Mouse (Mus musculus) limb, embryonic 15.5 days (tissue): ENCODE results near the gene Dnajc5. TPM values are rescaled to one million over a fixed set of nuclear protein-coding genes. Genes with fewer than 3 reads are reported as not detected.

ENCODE experiments used
- ATAC-seq: fragments of 200-750 bp; cut with Nextera tagmentation; 2 replicates; pipeline ENCODE4 v1.8.0; 2017; ENCODE audit warnings: low read depth, moderate TSS enrichment; ENCODE audit not compliant: insufficient number of reproducible peaks, low FRiP score, low TSS enrichment
- H3K27ac ChIP-seq: fragments of 300-500 bp; sonication (generic); 2 replicates; pipeline ENCODE4 v1.5.1; 2015; ENCODE audit warnings: moderate library complexity, mild to moderate bottlenecking, inconsistent platforms
- H3K27me3 ChIP-seq: fragments of 300-500 bp; sonication (generic); 2 replicates; pipeline ENCODE4 v1.6.1; 2015; ENCODE audit warnings: inconsistent platforms
- H3K36me3 ChIP-seq: fragments of 300-500 bp; sonication (generic); 2 replicates; pipeline ENCODE4 v1.6.1; 2015; ENCODE audit warnings: inconsistent platforms
- H3K4me1 ChIP-seq: fragments of 300-500 bp; sonication (generic); 2 replicates; pipeline ENCODE4 v1.6.1; 2015; ENCODE audit warnings: inconsistent platforms
- H3K4me2 ChIP-seq: fragments of 300-500 bp; sonication (generic); 2 replicates; pipeline ENCODE4 v1.6.1; 2015; ENCODE audit warnings: mild to moderate bottlenecking, inconsistent platforms
- H3K4me3 ChIP-seq: fragments of 300-500 bp; sonication (generic); 2 replicates; pipeline ENCODE4 v1.5.1; 2015; ENCODE audit warnings: mild to moderate bottlenecking, inconsistent platforms
- H3K9ac ChIP-seq: fragments of 300-500 bp; sonication (generic); 2 replicates; pipeline ENCODE4 v1.6.1; 2015; ENCODE audit warnings: inconsistent platforms
- H3K9me3 ChIP-seq: fragments of 300-500 bp; sonication (generic); 2 replicates; pipeline ENCODE4 v1.6.1; 2016; ENCODE audit warnings: inconsistent platforms
- WGBS: fragments of 180-500 bp; shearing (Covaris S2); methylation state at CpG from one replicate; pipeline ENCODE4 v1.1.7; 2015; 5-methylcytosine and 5-hydroxymethylcytosine counted together
- polyA plus RNA-seq: library from polyadenylated mRNA; unstranded; fragments of >200 nt; fragmentation: Nextera tagmentation; extraction: Ambion mirVana; gene quantifications from 2 replicates; pipeline ENCODE4 v1.2.1, GENCODE M21; 2015

Dnajc5 gene
- polyA plus RNA-seq, 1 experiment from 2014 or later: 89.5 TPM

GRCm38 (mm10) chr2:181553772-181554171 lies 33.5 kb downstream of the Dnajc5 start:
- no peak overlapping the region for H3K4me2 ChIP-seq
- H3K9me3 ChIP-seq: no peaks in the 10 kb centered on the region
- H3K4me1 ChIP-seq: no peaks in the 10 kb centered on the region
- H3K9ac ChIP-seq: no peak overlapping the region
- peaks cover 45% of the 10 kb centered on the region for H3K36me3 ChIP-seq
- H3K27me3 ChIP-seq: no peaks in the 10 kb centered on the region
- no peak for ATAC-seq
- no peak overlapping the region for H3K4me3 ChIP-seq
- no peak overlapping the region for H3K27ac ChIP-seq

GRCm38 (mm10) chr2:181567338-181567737 lies 47.1 kb downstream of the Dnajc5 start:
- H3K9me3 ChIP-seq: no peaks in the 10 kb centered on the region
- H3K4me2 ChIP-seq: no peak overlapping the region
- H3K4me1 ChIP-seq: peaks cover 5% of the 10 kb centered on the region; the same call in 1 of the 2 replicates
- no peak overlapping the region for H3K4me3 ChIP-seq
- ATAC-seq: no peak
- H3K36me3 ChIP-seq: peaks cover 6% of the 10 kb centered on the region; the same call in 1 of the 2 replicates
- H3K9ac ChIP-seq: no peak overlapping the region
- H3K27me3 ChIP-seq: no peaks in the 10 kb centered on the region
- 86% methylated on average over 3 of the region's 3 CpGs for WGBS
- H3K27ac ChIP-seq: no peak overlapping the region

- Histone ChIP-seq H3K4me3 (no peak overlapping the region), H3K9ac (no peak overlapping the region), H3K27ac (no peak overlapping the region), H3K4me1 (peaks cover 5% of the 10 kb centered on the region; the same call in 1 of the 2 replicates), H3K4me2 (no peak overlapping the region), H3K9me3 (no peaks in the 10 kb centered on the region), H3K36me3 (peaks cover 17% of the 10 kb centered on the region), H3K27me3 (no peaks in the 10 kb centered on the region)
- 76% methylated on average over 7 of the region's 7 CpGs for WGBS
- ATAC-seq: no peak
These were observed 48.2 kb downstream of the Dnajc5 start for GRCm38 (mm10) chr2:181568272-181569008.

GRCm38 (mm10) chr2:181569856-181570255 lies 49.6 kb downstream of the Dnajc5 start:
- peaks cover 31% of the 10 kb centered on the region for H3K36me3 ChIP-seq
- H3K4me1 ChIP-seq: peaks cover 5% of the 10 kb centered on the region; the same call in 1 of the 2 replicates
- H3K9ac ChIP-seq: no peak overlapping the region
- no peaks in the 10 kb centered on the region for H3K9me3 ChIP-seq
- WGBS: 91% methylated on average over 10 of the region's 10 CpGs
- H3K27me3 ChIP-seq: no peaks in the 10 kb centered on the region
- no peak for ATAC-seq
- H3K4me3 ChIP-seq: no peak overlapping the region
- no peak overlapping the region for H3K27ac ChIP-seq
- H3K4me2 ChIP-seq: no peak overlapping the region

- Histone ChIP-seq H3K4me3 (no peak overlapping the region), H3K36me3 (peaks cover 31% of the 10 kb centered on the region), H3K4me1 (peaks cover 5% of the 10 kb centered on the region; the same call in 1 of the 2 replicates), H3K27me3 (no peaks in the 10 kb centered on the region), H3K27ac (no peak overlapping the region), H3K9ac (no peak overlapping the region), H3K4me2 (no peak overlapping the region), H3K9me3 (no peaks in the 10 kb centered on the region)
- no peak for ATAC-seq
- 83% methylated on average over 8 of the region's 8 CpGs for WGBS
These were observed 50.1 kb downstream of the Dnajc5 start for GRCm38 (mm10) chr2:181570375-181570774.

- no peaks in the 10 kb centered on the region for H3K27me3 ChIP-seq
- no peak overlapping the region for H3K4me2 ChIP-seq
- H3K9ac ChIP-seq: no peak overlapping the region
- peaks cover 5% of the 10 kb centered on the region; the same call in 1 of the 2 replicates for H3K4me1 ChIP-seq
- no peak overlapping the region for H3K27ac ChIP-seq
- peaks cover 31% of the 10 kb centered on the region for H3K36me3 ChIP-seq
- H3K4me3 ChIP-seq: no peak overlapping the region
- ATAC-seq: no peak
- no peaks in the 10 kb centered on the region for H3K9me3 ChIP-seq
- WGBS: 70% methylated on average over 6 of the region's 6 CpGs
These were observed 50.8 kb downstream of the Dnajc5 start for GRCm38 (mm10) chr2:181570921-181571595.

GRCm38 (mm10) chr2:181571941-181572670 lies 51.8 kb downstream of the Dnajc5 start:
- H3K4me1 ChIP-seq: peaks cover 5% of the 10 kb centered on the region; the same call in 1 of the 2 replicates
- no peak for ATAC-seq
- no peak overlapping the region for H3K27ac ChIP-seq
- H3K9me3 ChIP-seq: no peaks in the 10 kb centered on the region
- H3K27me3 ChIP-seq: no peaks in the 10 kb centered on the region
- 89% methylated on average over 11 of the region's 11 CpGs for WGBS
- H3K9ac ChIP-seq: no peak overlapping the region
- no peak overlapping the region for H3K4me3 ChIP-seq
- H3K36me3 ChIP-seq: peaks cover 31% of the 10 kb centered on the region
- no peak overlapping the region for H3K4me2 ChIP-seq

- H3K4me1 ChIP-seq: peaks cover 7% of the 10 kb centered on the region; the same call in 1 of the 2 replicates
- H3K4me3 ChIP-seq: no peak overlapping the region
- no peaks in the 10 kb centered on the region for H3K27me3 ChIP-seq
- WGBS: 91% methylated on average over 15 of the region's 15 CpGs
- H3K4me2 ChIP-seq: no peak overlapping the region
- H3K9me3 ChIP-seq: no peaks in the 10 kb centered on the region
- H3K9ac ChIP-seq: no peak overlapping the region
- H3K36me3 ChIP-seq: peaks cover 31% of the 10 kb centered on the region
- ATAC-seq: no peak
- H3K27ac ChIP-seq: no peak overlapping the region
These were observed 52.9 kb downstream of the Dnajc5 start for GRCm38 (mm10) chr2:181572921-181573920.

GRCm38 (mm10) chr2:181573961-181574360 lies 53.7 kb downstream of the Dnajc5 start:
- H3K4me2 ChIP-seq: no peak overlapping the region
- H3K27ac ChIP-seq: no peak overlapping the region
- peaks cover 31% of the 10 kb centered on the region for H3K36me3 ChIP-seq
- no peaks in the 10 kb centered on the region for H3K9me3 ChIP-seq
- no peak overlapping the region for H3K4me3 ChIP-seq
- no peaks in the 10 kb centered on the region for H3K27me3 ChIP-seq
- H3K4me1 ChIP-seq: peaks cover 8% of the 10 kb centered on the region; the same call in 1 of the 2 replicates
- no peak overlapping the region for H3K9ac ChIP-seq
- ATAC-seq: no peak
- WGBS: 90% methylated on average over 9 of the region's 9 CpGs

GRCm38 (mm10) chr2:181574921-181575545 lies 54.7 kb downstream of the Dnajc5 start:
- peaks cover 31% of the 10 kb centered on the region for H3K36me3 ChIP-seq
- no peaks in the 10 kb centered on the region for H3K9me3 ChIP-seq
- H3K27me3 ChIP-seq: no peaks in the 10 kb centered on the region
- H3K9ac ChIP-seq: no peak overlapping the region
- 94% methylated on average over 7 of the region's 7 CpGs for WGBS
- peaks cover 15% of the 10 kb centered on the region for H3K4me1 ChIP-seq
- no peak for ATAC-seq
- H3K27ac ChIP-seq: no peak overlapping the region
- H3K4me3 ChIP-seq: no peak overlapping the region
- H3K4me2 ChIP-seq: no peak overlapping the region

- H3K4me3 ChIP-seq: no peak overlapping the region
- no peak overlapping the region for H3K27ac ChIP-seq
- H3K27me3 ChIP-seq: no peaks in the 10 kb centered on the region
- ATAC-seq: no peak
- H3K36me3 ChIP-seq: peaks cover 31% of the 10 kb centered on the region
- H3K9ac ChIP-seq: no peak overlapping the region
- WGBS: 91% methylated on average over 2 of the region's 2 CpGs
- no peaks in the 10 kb centered on the region for H3K9me3 ChIP-seq
- peaks cover 18% of the 10 kb centered on the region for H3K4me1 ChIP-seq
- H3K4me2 ChIP-seq: no peak overlapping the region
These were observed 56.3 kb downstream of the Dnajc5 start for GRCm38 (mm10) chr2:181576613-181577012.
